Mouse (Mus musculus): ENCODE data around the gene Gm37240.

GRCm38 (mm10) chr3:84848798-84849197 is 1038.5 kb downstream of the Gm37240 start:
- no peak for TF ChIP-seq CTCF (IDR thresholded peaks at IDR 0.05; ENCODE audit: insufficient read depth, low read depth, low read length)
- TF ChIP-seq POLR2A (IDR thresholded peaks at IDR 0.05; ENCODE audit: insufficient read depth, low read depth, low read length) = no peak

Measured in olfactory bulb, adult 2 months (tissue).